Mouse (Mus musculus) neural tube, embryonic 12.5 days (tissue): ENCODE results near the gene Haao. TPM values are rescaled to one million over a fixed set of nuclear protein-coding genes. Genes with fewer than 3 reads are reported as not detected.

Source experiments
- ATAC-seq: fragments of 200-750 bp; cut with Nextera tagmentation; 2 replicates; pipeline ENCODE4 v1.8.0; 2017; ENCODE audit warnings: low read depth, mild to moderate bottlenecking, moderate TSS enrichment, moderate library complexity; ENCODE audit not compliant: low FRiP score
- H3K27ac ChIP-seq: fragments of 300-500 bp; sonication (generic); 2 replicates; pipeline ENCODE4 v1.5.1; 2016
- H3K27me3 ChIP-seq: fragments of 300-500 bp; sonication (generic); replicated peaks from 2 replicates; pipeline ENCODE4 v1.6.1; 2016; ENCODE audit warnings: mild to moderate bottlenecking
- H3K36me3 ChIP-seq: fragments of 300-500 bp; sonication (generic); 2 replicates; pipeline ENCODE4 v1.6.1; 2016; ENCODE audit warnings: mild to moderate bottlenecking
- H3K4me1 ChIP-seq: fragments of 300-500 bp; sonication (generic); 2 replicates; pipeline ENCODE4 v1.6.1; 2016
- H3K4me2 ChIP-seq: fragments of 300-500 bp; sonication (generic); replicated peaks from 2 replicates; pipeline ENCODE4 v1.6.1; 2016; ENCODE audit warnings: mild to moderate bottlenecking
- H3K4me3 ChIP-seq: fragments of 300-500 bp; sonication (generic); 2 replicates; pipeline ENCODE4 v1.5.1; 2016
- H3K9ac ChIP-seq: fragments of 300-500 bp; sonication (generic); 2 replicates; pipeline ENCODE4 v1.6.1; 2016; ENCODE audit warnings: mild to moderate bottlenecking
- H3K9me3 ChIP-seq: fragments of 300-500 bp; sonication (generic); 2 replicates; pipeline ENCODE4 v1.6.1; 2016; ENCODE audit warnings: mild to moderate bottlenecking
- WGBS: fragments of 180-500 bp; shearing (Covaris S2); methylation state at CpG from one replicate; pipeline ENCODE4 v1.1.7; 2016; 5-methylcytosine and 5-hydroxymethylcytosine counted together
- polyA plus RNA-seq: library from polyadenylated mRNA; unstranded; fragments of >200 nt; fragmentation: Nextera tagmentation; extraction: Ambion mirVana; gene quantifications from 2 replicates; pipeline ENCODE4 v1.2.1, GENCODE M21; 2016

The Haao gene
- polyA plus RNA-seq, 1 experiment from 2014 or later = not detected

GRCm38 (mm10) chr17:83882788-83883187 lies 35.0 kb upstream of the Haao start:
- no peak overlapping the region for H3K4me3 ChIP-seq
- no peaks in the 10 kb centered on the region for H3K27me3 ChIP-seq
- no peaks in the 10 kb centered on the region for H3K4me1 ChIP-seq
- no peaks in the 10 kb centered on the region for H3K36me3 ChIP-seq
- no peak overlapping the region for H3K27ac ChIP-seq
- no peaks in the 10 kb centered on the region for H3K9me3 ChIP-seq
- WGBS = 81% methylated on average over 2 of the region's 2 CpGs
- no peak overlapping the region for H3K9ac ChIP-seq
- no peak for ATAC-seq
- no peak overlapping the region for H3K4me2 ChIP-seq

- Histone ChIP-seq H3K9me3 (no peaks in the 10 kb centered on the region), H3K4me1 (no peaks in the 10 kb centered on the region), H3K27ac (no peak overlapping the region), H3K4me3 (no peak overlapping the region), H3K36me3 (no peaks in the 10 kb centered on the region), H3K27me3 (no peaks in the 10 kb centered on the region), H3K9ac (no peak overlapping the region), H3K4me2 (no peak overlapping the region)
- WGBS = 81% methylated on average over 3 of the region's 3 CpGs
- no peak for ATAC-seq
These were observed 33.3 kb upstream of the Haao start for GRCm38 (mm10) chr17:83881071-83881470.

- H3K27me3 ChIP-seq = no peaks in the 10 kb centered on the region
- H3K9ac ChIP-seq = no peak overlapping the region
- no peak for ATAC-seq
- no peak overlapping the region for H3K4me3 ChIP-seq
- no peak overlapping the region for H3K4me2 ChIP-seq
- H3K4me1 ChIP-seq = no peaks in the 10 kb centered on the region
- H3K9me3 ChIP-seq = no peaks in the 10 kb centered on the region
- WGBS = 85% methylated on average over 9 of the region's 9 CpGs
- no peaks in the 10 kb centered on the region for H3K36me3 ChIP-seq
- no peak overlapping the region for H3K27ac ChIP-seq
These were observed 32.5 kb upstream of the Haao start for GRCm38 (mm10) chr17:83880174-83880710.

GRCm38 (mm10) chr17:83879631-83880030 lies 31.9 kb upstream of the Haao start:
- Histone ChIP-seq H3K36me3 (no peaks in the 10 kb centered on the region), H3K27ac (no peak overlapping the region), H3K4me2 (no peak overlapping the region), H3K9me3 (no peaks in the 10 kb centered on the region), H3K4me1 (no peaks in the 10 kb centered on the region), H3K9ac (no peak overlapping the region), H3K4me3 (no peak overlapping the region), H3K27me3 (no peaks in the 10 kb centered on the region)
- no peak for ATAC-seq
- WGBS = 94% methylated on average over 6 of the region's 6 CpGs

GRCm38 (mm10) chr17:83874610-83875009 lies 26.8 kb upstream of the Haao start:
- no peaks in the 10 kb centered on the region for H3K36me3 ChIP-seq
- H3K4me3 ChIP-seq = no peak overlapping the region
- H3K4me2 ChIP-seq = no peak overlapping the region
- no peaks in the 10 kb centered on the region for H3K27me3 ChIP-seq
- H3K4me1 ChIP-seq = no peaks in the 10 kb centered on the region; the same call in 1 of the 2 replicates
- no peak for ATAC-seq
- no peak overlapping the region for H3K27ac ChIP-seq
- WGBS = 77% methylated on average over 8 of the region's 8 CpGs
- H3K9me3 ChIP-seq = no peaks in the 10 kb centered on the region
- H3K9ac ChIP-seq = no peak overlapping the region

- no peak for ATAC-seq
- no peaks in the 10 kb centered on the region for H3K36me3 ChIP-seq
- H3K9me3 ChIP-seq = no peaks in the 10 kb centered on the region
- no peak overlapping the region for H3K27ac ChIP-seq
- no peak overlapping the region for H3K4me3 ChIP-seq
- H3K9ac ChIP-seq = no peak overlapping the region
- WGBS = 69% methylated on average over 19 of the region's 19 CpGs
- H3K4me2 ChIP-seq = no peak overlapping the region; the same call in 1 of the 2 replicates
- H3K4me1 ChIP-seq = no peaks in the 10 kb centered on the region; the same call in 1 of the 2 replicates
- no peaks in the 10 kb centered on the region for H3K27me3 ChIP-seq
These were observed 25.8 kb upstream of the Haao start for GRCm38 (mm10) chr17:83873363-83874141.

- H3K9me3 ChIP-seq = no peaks in the 10 kb centered on the region
- H3K36me3 ChIP-seq = no peaks in the 10 kb centered on the region
- peak overlapping the region; percentile 36 for H3K4me2 ChIP-seq
- no peak overlapping the region for H3K4me3 ChIP-seq
- H3K27me3 ChIP-seq = no peaks in the 10 kb centered on the region
- no peak overlapping the region for H3K9ac ChIP-seq
- ATAC-seq = peak; percentile 82; the same call in 1 of the 2 replicates
- 21% methylated on average over 14 of the region's 14 CpGs for WGBS
- H3K27ac ChIP-seq = no peak overlapping the region
- no peaks in the 10 kb centered on the region; the same call in 1 of the 2 replicates for H3K4me1 ChIP-seq
These were observed 25.1 kb upstream of the Haao start for GRCm38 (mm10) chr17:83872806-83873348.

- no peaks in the 10 kb centered on the region for H3K27me3 ChIP-seq
- ATAC-seq = no peak
- no peaks in the 10 kb centered on the region for H3K9me3 ChIP-seq
- H3K4me1 ChIP-seq = no peaks in the 10 kb centered on the region; the same call in 1 of the 2 replicates
- H3K9ac ChIP-seq = no peak overlapping the region
- no peak overlapping the region for H3K4me3 ChIP-seq
- no peaks in the 10 kb centered on the region for H3K36me3 ChIP-seq
- 94% methylated on average over 5 of the region's 5 CpGs for WGBS
- H3K4me2 ChIP-seq = no peak overlapping the region
- H3K27ac ChIP-seq = no peak overlapping the region
These were observed 23.6 kb upstream of the Haao start for GRCm38 (mm10) chr17:83871354-83871753.

- Histone ChIP-seq H3K9ac (no peak overlapping the region), H3K4me2 (no peak overlapping the region), H3K27ac (no peak overlapping the region), H3K4me1 (no peaks in the 10 kb centered on the region; the same call in 1 of the 2 replicates), H3K36me3 (no peaks in the 10 kb centered on the region), H3K27me3 (no peaks in the 10 kb centered on the region), H3K9me3 (no peaks in the 10 kb centered on the region), H3K4me3 (no peak overlapping the region)
- WGBS = 95% methylated on average over 4 of the region's 4 CpGs
- ATAC-seq = no peak
These were observed 22.6 kb upstream of the Haao start for GRCm38 (mm10) chr17:83870385-83870784.

- 17% methylated on average over 10 of the region's 10 CpGs for WGBS
- no peak overlapping the region for H3K4me2 ChIP-seq
- no peak for ATAC-seq
- no peaks in the 10 kb centered on the region for H3K36me3 ChIP-seq
- 0 out of 2 replicates have a peak, but pooled peaks cover 3% of the 10 kb centered on the region for H3K27me3 ChIP-seq
- no peaks in the 10 kb centered on the region for H3K9me3 ChIP-seq
- H3K9ac ChIP-seq = no peak overlapping the region
- no peak overlapping the region for H3K4me3 ChIP-seq
- H3K4me1 ChIP-seq = peaks cover 7% of the 10 kb centered on the region; the same call in 1 of the 2 replicates
- H3K27ac ChIP-seq = no peak overlapping the region
These were observed 18.8 kb upstream of the Haao start for GRCm38 (mm10) chr17:83866582-83866981.

GRCm38 (mm10) chr17:83865366-83865765 lies 17.6 kb upstream of the Haao start:
- Histone ChIP-seq H3K36me3 (no peaks in the 10 kb centered on the region), H3K4me3 (no peak overlapping the region), H3K9ac (no peak overlapping the region), H3K4me2 (no peak overlapping the region), H3K4me1 (peaks cover 7% of the 10 kb centered on the region; the same call in 1 of the 2 replicates), H3K27ac (no peak overlapping the region), H3K9me3 (no peaks in the 10 kb centered on the region), H3K27me3 (0 out of 2 replicates have a peak, but pooled peaks cover 3% of the 10 kb centered on the region)
- no peak for ATAC-seq
- 70% methylated on average over 7 of the region's 7 CpGs for WGBS

GRCm38 (mm10) chr17:83862134-83862881 lies 14.5 kb upstream of the Haao start:
- no peaks in the 10 kb centered on the region for H3K9me3 ChIP-seq
- WGBS = under 1% methylated on average over 27 of the region's 27 CpGs
- peak overlapping the region; percentile 78 for H3K4me3 ChIP-seq
- peak overlapping the region; percentile 42; the same call in 1 of the 2 replicates for H3K27ac ChIP-seq
- peak; percentile 87 for ATAC-seq
- peaks cover 7% of the 10 kb centered on the region; the same call in 1 of the 2 replicates for H3K4me1 ChIP-seq
- H3K36me3 ChIP-seq = no peaks in the 10 kb centered on the region
- peak overlapping the region; percentile 60 for H3K9ac ChIP-seq
- H3K27me3 ChIP-seq = 0 out of 2 replicates have a peak, but pooled peaks cover 3% of the 10 kb centered on the region
- H3K4me2 ChIP-seq = peak overlapping the region; percentile 69
